Mouse (Mus musculus): ENCODE measurements at regions not wholly inside any gene's neighbourhood (a gene's known extent, or its start where the extent isn't known, plus 50 kb on each side); places are given as distances from the start of the nearest gene placed in this dataset.
A peak's percentile ranks its signal among the peaks of the same experiment; 100 is the strongest.

- H3K9ac ChIP-seq: no peak overlapping the region
- H3K36me3 ChIP-seq: no peaks in the 10 kb centered on the region
- no peaks in the 10 kb centered on the region for H3K9me3 ChIP-seq (replicated peaks)
- WGBS (ENCODE audit: insufficient replicate concordance): 47% methylated on average over 15 of the region's 15 CpGs
- no peak for DNase-seq
- ATAC-seq (ENCODE audit: low read depth): no peak
- H3K27me3 ChIP-seq: peaks cover 3% of the 10 kb centered on the region; the same call in 1 of the 2 replicates
- H3K27ac ChIP-seq: no peak overlapping the region
- no peak overlapping the region for H3K4me2 ChIP-seq
- no peak overlapping the region for H3K4me3 ChIP-seq (replicated peaks)
- peaks cover 13% of the 10 kb centered on the region; the same call in 1 of the 2 replicates for H3K4me1 ChIP-seq (replicated peaks)
Measured at GRCm38 (mm10) chr2:30743976-30744620, 59.4 kb downstream of the 1700001O22Rik start.

- Histone ChIP-seq H3K9ac (no peak overlapping the region), H3K4me3 (replicated peaks) (no peak overlapping the region), H3K4me1 (replicated peaks) (peaks cover 13% of the 10 kb centered on the region; the same call in 1 of the 2 replicates), H3K27me3 (peaks cover 3% of the 10 kb centered on the region; the same call in 1 of the 2 replicates), H3K36me3 (no peaks in the 10 kb centered on the region), H3K27ac (no peak overlapping the region; the same call in 1 of the 2 replicates), H3K4me2 (no peak overlapping the region), H3K9me3 (replicated peaks) (no peaks in the 10 kb centered on the region)
- no peak for ATAC-seq (ENCODE audit: low read depth)
- 55% methylated on average over 4 of the region's 4 CpGs for WGBS (ENCODE audit: insufficient replicate concordance)
- no peak for DNase-seq
Measured at GRCm38 (mm10) chr2:30743265-30743846, 60.1 kb downstream of the 1700001O22Rik start.

GRCm38 (mm10) chr2:30741450-30741849 is 62.0 kb downstream of the 1700001O22Rik start:
- Histone ChIP-seq H3K9ac (no peak overlapping the region), H3K4me3 (replicated peaks) (no peak overlapping the region), H3K36me3 (no peaks in the 10 kb centered on the region), H3K27me3 (peaks cover 3% of the 10 kb centered on the region; the same call in 1 of the 2 replicates), H3K9me3 (replicated peaks) (no peaks in the 10 kb centered on the region), H3K27ac (no peak overlapping the region), H3K4me1 (replicated peaks) (peaks cover 13% of the 10 kb centered on the region; the same call in 1 of the 2 replicates), H3K4me2 (no peak overlapping the region)
- ATAC-seq (ENCODE audit: low read depth) (no peak), DNase-seq (no peak)
- WGBS (ENCODE audit: insufficient replicate concordance): 51% methylated on average over 2 of the region's 2 CpGs

GRCm38 (mm10) chr2:30737759-30738158 is 65.7 kb downstream of the 1700001O22Rik start:
- WGBS (ENCODE audit: insufficient replicate concordance): 73% methylated on average over 5 of the region's 5 CpGs
- Histone ChIP-seq H3K9ac (no peak overlapping the region), H3K4me1 (replicated peaks) (peaks cover 3% of the 10 kb centered on the region), H3K4me3 (replicated peaks) (no peak overlapping the region), H3K27ac (no peak overlapping the region), H3K4me2 (no peak overlapping the region), H3K36me3 (no peaks in the 10 kb centered on the region), H3K9me3 (replicated peaks) (no peaks in the 10 kb centered on the region), H3K27me3 (peaks cover 3% of the 10 kb centered on the region; the same call in 1 of the 2 replicates)
- DNase-seq (no peak), ATAC-seq (ENCODE audit: low read depth) (no peak)

GRCm38 (mm10) chr2:30736705-30737104 is 66.8 kb downstream of the 1700001O22Rik start:
- H3K4me2 ChIP-seq: no peak overlapping the region
- peaks cover 3% of the 10 kb centered on the region for H3K4me1 ChIP-seq (replicated peaks)
- no peaks in the 10 kb centered on the region for H3K36me3 ChIP-seq
- H3K4me3 ChIP-seq (replicated peaks): no peak overlapping the region
- peaks cover 3% of the 10 kb centered on the region; the same call in 1 of the 2 replicates for H3K27me3 ChIP-seq
- no peak overlapping the region for H3K9ac ChIP-seq
- no peak overlapping the region for H3K27ac ChIP-seq
- ATAC-seq (ENCODE audit: low read depth) (no peak), DNase-seq (no peak)
- H3K9me3 ChIP-seq (replicated peaks): no peaks in the 10 kb centered on the region
- 54% methylated on average over 6 of the region's 6 CpGs for WGBS (ENCODE audit: insufficient replicate concordance)

GRCm38 (mm10) chr2:30736236-30736635 is 67.2 kb downstream of the 1700001O22Rik start:
- DNase-seq (no peak), ATAC-seq (ENCODE audit: low read depth) (no peak)
- Histone ChIP-seq H3K4me3 (replicated peaks) (no peak overlapping the region), H3K27me3 (no peaks in the 10 kb centered on the region; the same call in 1 of the 2 replicates), H3K4me1 (replicated peaks) (peaks cover 3% of the 10 kb centered on the region), H3K27ac (no peak overlapping the region), H3K9ac (no peak overlapping the region), H3K9me3 (replicated peaks) (no peaks in the 10 kb centered on the region), H3K36me3 (no peaks in the 10 kb centered on the region), H3K4me2 (no peak overlapping the region)
- whole genome bisulfite sequencing (ENCODE audit: insufficient replicate concordance): 46% methylated on average over 2 of the region's 2 CpGs

GRCm38 (mm10) chr2:30733853-30734252 is 69.6 kb downstream of the 1700001O22Rik start:
- Histone ChIP-seq H3K9ac (no peak overlapping the region), H3K9me3 (replicated peaks) (no peaks in the 10 kb centered on the region), H3K27me3 (no peaks in the 10 kb centered on the region), H3K4me2 (no peak overlapping the region), H3K27ac (no peak overlapping the region), H3K4me1 (replicated peaks) (peaks cover 3% of the 10 kb centered on the region), H3K4me3 (replicated peaks) (no peak overlapping the region), H3K36me3 (no peaks in the 10 kb centered on the region)
- no peak for DNase-seq
- WGBS (ENCODE audit: insufficient replicate concordance): 34% methylated on average over 6 of the region's 6 CpGs
- no peak for ATAC-seq (ENCODE audit: low read depth)

- Histone ChIP-seq H3K27ac (no peak overlapping the region), H3K27me3 (peaks cover 2% of the 10 kb centered on the region; the same call in 1 of the 2 replicates), H3K4me1 (replicated peaks) (peaks cover 3% of the 10 kb centered on the region), H3K9me3 (replicated peaks) (no peaks in the 10 kb centered on the region), H3K9ac (no peak overlapping the region), H3K4me2 (no peak overlapping the region), H3K4me3 (replicated peaks) (no peak overlapping the region), H3K36me3 (no peaks in the 10 kb centered on the region)
- ATAC-seq (ENCODE audit: low read depth) (no peak), DNase-seq (no peak)
- 70% methylated on average over 5 of the region's 5 CpGs for WGBS (ENCODE audit: insufficient replicate concordance)
Measured at GRCm38 (mm10) chr2:30731832-30732231, 71.6 kb downstream of the 1700001O22Rik start.

GRCm38 (mm10) chr2:30727948-30728347 is 75.5 kb downstream of the 1700001O22Rik start:
- Histone ChIP-seq H3K9me3 (replicated peaks) (no peaks in the 10 kb centered on the region), H3K4me1 (replicated peaks) (peaks cover 16% of the 10 kb centered on the region), H3K27me3 (peaks cover 26% of the 10 kb centered on the region), H3K4me3 (replicated peaks) (no peak overlapping the region), H3K9ac (no peak overlapping the region), H3K36me3 (no peaks in the 10 kb centered on the region), H3K27ac (no peak overlapping the region), H3K4me2 (no peak overlapping the region)
- ATAC-seq (ENCODE audit: low read depth): no peak
- no peak for DNase-seq
- WGBS (ENCODE audit: insufficient replicate concordance): 53% methylated on average over 6 of the region's 6 CpGs

GRCm38 (mm10) chr2:30725601-30726489 is 77.6 kb downstream of the 1700001O22Rik start:
- Histone ChIP-seq H3K27ac (no peak overlapping the region), H3K4me1 (replicated peaks) (peaks cover 29% of the 10 kb centered on the region), H3K4me2 (peak overlapping the region; percentile 41), H3K9ac (peak overlapping the region; percentile 29), H3K9me3 (replicated peaks) (no peaks in the 10 kb centered on the region), H3K4me3 (replicated peaks) (peak overlapping the region; percentile 16; the same call in 1 of the 2 replicates), H3K27me3 (peaks cover 26% of the 10 kb centered on the region), H3K36me3 (no peaks in the 10 kb centered on the region)
- no peak for ATAC-seq (ENCODE audit: low read depth)
- no peak for DNase-seq
- 15% methylated on average over 38 of the region's 38 CpGs for WGBS (ENCODE audit: insufficient replicate concordance)

GRCm38 (mm10) chr2:30725186-30725585 is 78.3 kb downstream of the 1700001O22Rik start:
- WGBS (ENCODE audit: insufficient replicate concordance): 51% methylated on average over 10 of the region's 10 CpGs
- Histone ChIP-seq H3K36me3 (no peaks in the 10 kb centered on the region), H3K9ac (peak overlapping the region; percentile 29; the same call in 1 of the 2 replicates), H3K27me3 (peaks cover 26% of the 10 kb centered on the region), H3K4me3 (replicated peaks) (no peak overlapping the region), H3K9me3 (replicated peaks) (no peaks in the 10 kb centered on the region), H3K4me2 (peak overlapping the region; percentile 41), H3K4me1 (replicated peaks) (peaks cover 36% of the 10 kb centered on the region), H3K27ac (no peak overlapping the region)
- no peak for ATAC-seq (ENCODE audit: low read depth)
- DNase-seq: no peak
